Mouse (Mus musculus): ENCODE measurements around the gene Adamts16. TPM values are rescaled to one million over a fixed set of nuclear protein-coding genes. Genes with fewer than 3 reads are reported as not detected.
"Not testable (repeated sequence)": the region's sequence is repeated elsewhere in the genome, so short reads cannot be mapped to it uniquely, and the experiment has no call there.

Gene Adamts16
- 1 to 10 TPM; 1.7 TPM for total RNA-seq (2021)
- long read RNA-seq, experiment 1, full-length matches to known transcripts, result 1 of 2 reads
- long read RNA-seq, experiment 1, partial matches to known transcripts, result 0 of 2 reads
- long read RNA-seq, experiment 1, other reads (novel, unspliced or antisense), result 1 of 2 reads
- long read RNA-seq, experiment 2, partial matches to known transcripts, result 1 of 1 reads
- long read RNA-seq, experiment 2, other reads (novel, unspliced or antisense), result 0 of 1 reads

GRCm38 (mm10) chr13:70841421-70841904 is at the start of gene Adamts16:
Gene Adamts16 (minus strand): TSS chr13:70841811.
- DNase-seq, result no peak

- DNase-seq, result no peak
Observed at GRCm38 (mm10) chr13:70887136-70887535, 45.5 kb upstream of the Adamts16 start.

GRCm38 (mm10) chr13:70885006-70885405 is 43.4 kb upstream of the Adamts16 start:
- no peak for DNase-seq

GRCm38 (mm10) chr13:70883891-70884890 is 42.6 kb upstream of the Adamts16 start:
- DNase-seq, result peak; percentile 81

- not testable (repeated sequence) for DNase-seq
Observed at GRCm38 (mm10) chr13:70879971-70880370, 38.4 kb upstream of the Adamts16 start.

GRCm38 (mm10) chr13:70877550-70877913 is 35.9 kb upstream of the Adamts16 start:
- no peak for DNase-seq

GRCm38 (mm10) chr13:70876648-70877549 is 35.3 kb upstream of the Adamts16 start:
- DNase-seq, result no peak

GRCm38 (mm10) chr13:70875411-70875949 is 33.9 kb upstream of the Adamts16 start:
- DNase-seq, result no peak

- no peak for DNase-seq
Observed at GRCm38 (mm10) chr13:70874741-70875140, 33.1 kb upstream of the Adamts16 start.

GRCm38 (mm10) chr13:70873851-70874250 is 32.2 kb upstream of the Adamts16 start:
- DNase-seq, result not testable (repeated sequence)

GRCm38 (mm10) chr13:70871049-70871448 is 29.4 kb upstream of the Adamts16 start:
- no peak for DNase-seq

- no peak for DNase-seq
Observed at GRCm38 (mm10) chr13:70866971-70867625, 25.5 kb upstream of the Adamts16 start.

- DNase-seq, result no peak
Observed at GRCm38 (mm10) chr13:70865867-70866266, 24.3 kb upstream of the Adamts16 start.

- no peak for DNase-seq
Observed at GRCm38 (mm10) chr13:70862162-70862908, 20.7 kb upstream of the Adamts16 start.

GRCm38 (mm10) chr13:70853601-70854000 is 12.0 kb upstream of the Adamts16 start:
- DNase-seq, result no peak

- DNase-seq, result no peak
Observed at GRCm38 (mm10) chr13:70846933-70847332, 5.3 kb upstream of the Adamts16 start.

GRCm38 (mm10) chr13:70845526-70845925 is 3.9 kb upstream of the Adamts16 start:
- DNase-seq, result no peak

GRCm38 (mm10) chr13:70842126-70842525 is 515 bp upstream of the Adamts16 start:
- DNase-seq, result no peak

- DNase-seq, result peak; percentile 74
Observed at GRCm38 (mm10) chr13:70840161-70840560, 1.4 kb downstream of the Adamts16 start.

GRCm38 (mm10) chr13:70837571-70837970 is 4.0 kb downstream of the Adamts16 start:
- DNase-seq, result no peak
